Mouse (Mus musculus): ENCODE results near the gene Capn15.

Capn15 gene

GRCm38 (mm10) chr17:25955736-25956135 lies 29.9 kb downstream of the Capn15 start:
- no peak for DNase-seq (ENCODE audit: low spot score in 2 of 2)

- DNase-seq (ENCODE audit: low spot score in 2 of 2): no peak
These were observed 30.9 kb downstream of the Capn15 start for GRCm38 (mm10) chr17:25954671-25955070.

- DNase-seq (ENCODE audit: low spot score in 2 of 2): no peak
These were observed 32.4 kb downstream of the Capn15 start for GRCm38 (mm10) chr17:25953161-25953560.

GRCm38 (mm10) chr17:25951803-25952623 lies 33.6 kb downstream of the Capn15 start, which contains the start of gene A930017K11Rik:
TSS of gene A930017K11Rik (minus strand) at chr17:25952565.
- DNase-seq (ENCODE audit: low spot score in 2 of 2): no peak

GRCm38 (mm10) chr17:25951225-25951802 lies 34.3 kb downstream of the Capn15 start:
- DNase-seq (ENCODE audit: low spot score in 2 of 2): no peak

GRCm38 (mm10) chr17:25950706-25951105 lies 34.9 kb downstream of the Capn15 start:
- DNase-seq (ENCODE audit: low spot score in 2 of 2): no peak

GRCm38 (mm10) chr17:25949981-25950380 lies 35.6 kb downstream of the Capn15 start:
- no peak for DNase-seq (ENCODE audit: low spot score in 2 of 2)

GRCm38 (mm10) chr17:25948051-25948450 lies 37.5 kb downstream of the Capn15 start:
- no peak for DNase-seq (ENCODE audit: low spot score in 2 of 2)

GRCm38 (mm10) chr17:25947576-25947975 lies 38.0 kb downstream of the Capn15 start:
- no peak for DNase-seq (ENCODE audit: low spot score in 2 of 2)

GRCm38 (mm10) chr17:25946891-25947290 lies 38.7 kb downstream of the Capn15 start:
- DNase-seq (ENCODE audit: low spot score in 2 of 2): no peak

- DNase-seq (ENCODE audit: low spot score in 2 of 2): no peak
These were observed 39.2 kb downstream of the Capn15 start for GRCm38 (mm10) chr17:25946349-25946748.

GRCm38 (mm10) chr17:25945517-25946155 lies 40.0 kb downstream of the Capn15 start:
- DNase-seq (ENCODE audit: low spot score in 2 of 2): no peak

GRCm38 (mm10) chr17:25944366-25945163 lies 41.0 kb downstream of the Capn15 start, which contains the start of the genes Pigq and Nhlrc4:
TSS of gene Pigq (minus strand) at chr17:25944936.
TSS of gene Nhlrc4 (minus strand) at chr17:25944961.
- DNase-seq (ENCODE audit: low spot score in 2 of 2): no peak

- DNase-seq (ENCODE audit: low spot score in 2 of 2): no peak
These were observed 41.8 kb downstream of the Capn15 start for GRCm38 (mm10) chr17:25943769-25944168.

- DNase-seq (ENCODE audit: low spot score in 2 of 2): no peak
These were observed 42.4 kb downstream of the Capn15 start for GRCm38 (mm10) chr17:25943221-25943620.

GRCm38 (mm10) chr17:25942597-25943151 lies 42.9 kb downstream of the Capn15 start:
- no peak for DNase-seq (ENCODE audit: low spot score in 2 of 2)

GRCm38 (mm10) chr17:25941511-25942241 lies 43.9 kb downstream of the Capn15 start:
- peak; percentile 46 to 65 for DNase-seq (ENCODE audit: low spot score in 2 of 2)

- DNase-seq (ENCODE audit: low spot score in 2 of 2): no peak
These were observed 51.1 kb downstream of the Capn15 start for GRCm38 (mm10) chr17:25934526-25934925.

GRCm38 (mm10) chr17:25925348-25925747 lies 60.2 kb downstream of the Capn15 start:
- DNase-seq (ENCODE audit: low spot score in 2 of 2): peak; percentile 28 to 35

- DNase-seq (ENCODE audit: low spot score in 2 of 2): no peak
These were observed 63.5 kb downstream of the Capn15 start for GRCm38 (mm10) chr17:25922120-25922519.
